Mouse (Mus musculus) ES-Bruce4 (cell line): ENCODE measurements around the gene Casc3.

ENCODE experiments used
- CTCF ChIP-seq: IDR thresholded peaks from one replicate; pipeline ENCODE4 v1.8.1; 2011; ENCODE audit warnings: low read depth, low read length
- EP300 ChIP-seq: IDR thresholded peaks from 2 replicates; pipeline ENCODE4 v1.6.1; 2011; ENCODE audit warnings: low read depth, low read length; ENCODE audit not compliant: insufficient read depth
- POLR2A ChIP-seq: IDR thresholded peaks from one replicate; pipeline ENCODE4 v1.8.1; 2011; ENCODE audit warnings: low read length; ENCODE audit not compliant: insufficient read depth

DNA sequence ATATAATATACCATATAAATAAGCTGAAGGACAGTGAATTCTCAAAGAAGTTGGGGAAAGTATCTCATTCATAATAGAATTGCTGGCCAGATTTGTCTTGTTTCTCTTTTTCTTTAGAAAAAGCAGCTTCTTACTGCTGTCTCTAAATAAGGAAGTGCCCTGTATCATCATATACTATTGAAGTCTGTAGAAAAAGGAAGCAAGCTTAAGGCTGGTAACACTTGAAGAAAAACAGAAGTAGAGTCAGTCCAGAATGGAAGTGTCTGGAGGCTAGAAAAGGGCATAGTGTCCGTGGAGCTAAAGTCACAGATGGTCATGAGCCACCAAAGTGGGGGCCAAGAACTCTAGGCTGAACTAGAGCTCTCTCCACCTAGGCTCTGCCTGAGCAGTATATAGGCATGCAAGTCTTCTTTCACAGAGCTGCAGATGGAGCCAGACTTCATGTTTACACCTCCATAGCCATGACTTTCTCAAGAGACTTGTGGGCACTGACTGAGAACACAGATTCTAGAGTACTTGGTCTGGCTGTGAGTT is 12.1 kb downstream of the Casc3 start:
- TF ChIP-seq CTCF (no peak), EP300 (no peak), POLR2A (no peak)
